Mouse (Mus musculus) adrenal gland, postnatal 10 days (tissue): ENCODE measurements at regions not wholly inside any gene's neighbourhood (a gene's known extent, or its start where the extent isn't known, plus 50 kb on each side); places are given as distances from the start of the nearest gene placed in this dataset.

Experiments
- DNase-seq: peaks from one replicate; pipeline ENCODE4 v3.0.0; 2021; ENCODE audit warnings: mixed read lengths

GRCm38 (mm10) chr12:6444026-6444425 is 1068.5 kb upstream of the Klhl29 start:
- DNase-seq, result no peak

GRCm38 (mm10) chr12:6417804-6418203 is 1042.3 kb upstream of the Klhl29 start:
- DNase-seq, result peak; percentile 5

GRCm38 (mm10) chr12:6400591-6400990 is 1025.1 kb upstream of the Klhl29 start:
- DNase-seq, result no peak

DNA sequence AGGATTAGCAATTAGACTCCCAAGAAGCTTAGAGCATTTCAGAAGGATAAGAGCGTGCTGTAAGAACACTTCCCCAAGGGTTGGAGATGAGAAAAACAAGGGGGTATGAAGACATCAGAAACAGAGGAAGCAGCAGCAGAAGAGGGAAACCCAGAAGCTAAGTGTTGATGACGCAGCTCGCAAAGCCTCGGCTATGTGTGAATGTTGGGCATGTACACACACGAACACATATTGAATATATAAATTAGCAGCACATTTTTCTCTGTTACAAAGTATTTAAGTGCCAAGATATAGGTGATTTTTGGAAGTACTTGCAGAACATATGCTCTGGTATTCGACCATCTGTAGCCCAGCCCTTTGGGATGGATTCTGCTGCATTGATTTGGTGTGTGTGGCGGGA is 1006.4 kb upstream of the Klhl29 start:
- DNase-seq, result no peak

GRCm38 (mm10) chr12:6367611-6368010 is 992.1 kb upstream of the Klhl29 start:
- DNase-seq, result no peak
